Mouse (Mus musculus): ENCODE measurements around the gene Gm6993.

The Gm6993 gene

DNA sequence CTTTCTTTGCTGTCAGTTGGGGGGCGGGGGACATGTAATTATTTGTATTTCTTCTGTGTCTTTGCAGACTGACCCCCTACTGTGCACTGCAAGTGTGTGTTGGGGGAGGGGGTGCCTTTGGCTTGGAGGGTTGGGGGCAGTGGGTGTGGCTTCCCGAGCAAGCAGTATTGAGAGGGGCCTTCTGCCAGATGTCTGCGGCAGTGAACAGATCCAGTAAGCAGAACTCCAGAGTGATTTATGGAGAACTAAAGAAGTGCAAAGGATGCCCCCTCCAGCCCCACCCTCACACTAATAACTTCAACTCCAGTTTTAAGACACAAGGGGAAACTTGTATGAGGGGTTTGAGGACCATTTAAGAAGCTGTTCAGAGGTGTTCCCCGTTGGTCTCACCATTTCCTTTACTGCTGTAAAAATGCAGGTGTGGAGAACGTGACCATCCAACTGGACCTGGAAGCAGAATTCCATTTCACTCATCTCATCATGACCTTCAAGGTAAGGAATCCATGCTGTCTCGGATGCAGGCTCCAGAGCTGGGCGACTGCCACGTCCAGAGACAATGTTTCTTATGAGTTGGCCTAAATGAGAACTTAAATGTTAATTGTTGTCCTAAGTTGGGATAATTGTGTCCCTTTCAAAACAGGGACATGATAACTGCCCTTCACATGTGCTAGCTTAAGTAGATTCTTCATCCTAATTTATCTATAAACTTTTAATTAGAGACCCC lies 31.6 kb downstream of the Gm6993 start:
- no peak for DNase-seq

DNA sequence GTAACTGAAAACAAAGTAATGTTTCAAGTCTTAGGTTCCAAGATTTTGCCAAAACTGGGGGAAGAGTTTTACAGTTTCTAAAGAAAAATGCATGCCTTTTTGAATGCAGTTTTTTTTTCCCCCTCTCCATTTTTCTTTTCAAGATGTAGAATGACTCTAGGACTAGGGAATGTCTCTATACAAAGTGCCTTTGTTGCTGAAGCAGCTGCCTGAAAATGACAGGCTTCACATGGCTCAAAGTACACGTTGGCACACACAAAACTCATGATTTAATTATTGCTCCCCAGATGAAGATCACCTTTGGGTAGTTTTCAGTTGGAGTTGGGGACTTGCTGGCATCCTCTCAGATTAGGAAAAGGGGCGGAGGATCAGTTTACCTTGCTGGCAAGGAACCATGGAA lies 32.3 kb downstream of the Gm6993 start:
- DNase-seq = no peak

DNA sequence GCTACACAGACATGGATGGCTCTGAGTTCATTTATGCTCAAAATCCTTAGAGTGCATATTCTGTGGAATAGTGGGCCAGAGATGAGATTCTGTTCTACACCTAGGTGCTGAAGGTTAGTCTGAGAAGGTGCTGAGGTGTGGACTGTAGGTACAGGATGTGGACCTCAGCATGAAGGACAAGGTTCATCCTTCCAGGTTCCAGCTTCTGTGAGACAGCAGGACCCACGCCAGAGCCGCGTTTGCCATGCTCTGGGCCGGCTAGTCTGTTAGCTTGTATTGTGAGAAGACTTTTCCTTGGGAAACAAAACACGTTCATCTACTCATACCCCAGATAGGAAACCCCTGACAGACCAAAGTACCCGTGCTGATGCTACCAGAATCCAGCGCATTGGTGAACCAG lies 33.1 kb downstream of the Gm6993 start:
- DNase-seq = no peak

DNA sequence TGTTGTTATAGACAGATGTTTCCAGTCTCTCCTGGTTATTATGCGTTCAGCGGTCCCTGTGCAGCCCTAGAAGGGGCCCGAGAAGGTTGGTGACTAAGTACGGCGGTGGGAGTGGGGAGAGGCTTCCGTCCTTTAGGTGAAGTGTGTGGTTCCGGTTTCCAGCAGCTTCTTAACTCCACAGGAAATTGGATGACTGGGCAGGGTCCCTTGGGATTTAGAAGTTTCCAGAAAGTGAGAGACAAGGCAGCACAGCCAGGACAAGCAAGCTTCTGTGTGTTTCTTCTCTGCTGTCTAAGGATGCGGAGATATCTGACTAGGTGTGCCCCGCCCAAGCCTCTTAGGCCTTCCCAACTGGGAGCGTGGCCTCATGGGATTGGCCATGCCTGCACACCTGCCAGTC lies 34.8 kb downstream of the Gm6993 start:
- no peak for DNase-seq

DNA sequence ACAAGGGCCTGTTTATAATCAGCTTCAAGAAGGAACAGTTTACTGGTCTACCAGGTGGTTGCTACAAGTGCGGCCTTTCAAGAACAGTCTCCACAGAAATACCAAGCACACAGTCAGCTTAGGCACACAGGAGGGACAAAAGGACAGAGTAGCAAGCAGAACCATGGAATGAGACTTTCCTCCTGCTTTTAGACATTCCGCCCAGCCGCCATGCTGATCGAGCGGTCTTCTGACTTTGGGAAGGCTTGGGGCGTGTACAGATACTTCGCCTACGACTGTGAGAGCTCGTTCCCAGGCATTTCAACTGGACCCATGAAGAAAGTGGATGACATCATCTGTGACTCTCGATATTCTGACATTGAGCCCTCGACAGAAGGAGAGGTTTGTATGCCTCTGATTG lies 37.7 kb downstream of the Gm6993 start:
- DNase-seq = no peak

DNA sequence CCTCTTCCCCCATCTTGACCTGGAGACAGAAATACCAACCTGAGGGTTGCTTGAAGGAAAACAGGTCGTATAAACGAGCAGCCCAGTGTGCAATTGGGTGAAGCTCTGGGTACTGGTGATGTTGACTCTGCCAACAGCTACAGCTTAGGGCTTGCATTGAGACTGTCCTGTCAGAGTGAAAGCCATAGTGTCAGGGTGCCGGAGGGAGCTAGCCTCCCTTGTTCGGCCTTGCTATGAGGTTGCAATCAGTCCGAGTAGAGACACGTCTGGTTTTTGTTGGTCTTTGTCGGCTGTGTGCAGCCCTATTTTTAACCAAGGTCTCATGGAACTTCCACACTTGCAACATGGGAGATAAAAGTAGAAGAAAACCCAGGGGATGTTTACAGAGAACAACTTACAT lies 39.7 kb downstream of the Gm6993 start:
- DNase-seq = no peak

DNA sequence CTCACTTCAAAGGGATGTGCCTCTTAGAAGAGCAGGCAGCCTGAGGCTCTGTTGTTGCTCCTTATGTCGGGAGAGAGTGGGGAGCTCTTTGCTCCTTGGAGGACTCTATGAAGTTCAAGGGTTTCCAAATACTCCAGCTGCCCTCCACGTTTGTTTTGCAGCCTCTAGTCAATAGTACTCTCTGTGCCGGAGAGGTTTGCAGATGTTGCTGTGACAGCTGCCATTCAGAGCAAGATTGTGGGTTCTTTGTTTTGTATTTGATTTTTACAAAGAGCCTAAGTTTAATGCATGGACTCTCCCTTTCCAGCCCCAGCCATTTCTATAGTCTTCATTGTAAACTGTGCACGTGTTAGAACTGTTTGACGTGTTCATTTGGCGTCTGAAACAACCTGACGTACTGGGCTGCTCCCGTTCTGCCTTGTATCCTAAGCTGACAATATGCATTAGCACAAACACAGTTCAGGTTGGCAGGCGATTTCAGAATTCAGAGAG lies 40.6 kb downstream of the Gm6993 start:
- no peak for DNase-seq

DNA sequence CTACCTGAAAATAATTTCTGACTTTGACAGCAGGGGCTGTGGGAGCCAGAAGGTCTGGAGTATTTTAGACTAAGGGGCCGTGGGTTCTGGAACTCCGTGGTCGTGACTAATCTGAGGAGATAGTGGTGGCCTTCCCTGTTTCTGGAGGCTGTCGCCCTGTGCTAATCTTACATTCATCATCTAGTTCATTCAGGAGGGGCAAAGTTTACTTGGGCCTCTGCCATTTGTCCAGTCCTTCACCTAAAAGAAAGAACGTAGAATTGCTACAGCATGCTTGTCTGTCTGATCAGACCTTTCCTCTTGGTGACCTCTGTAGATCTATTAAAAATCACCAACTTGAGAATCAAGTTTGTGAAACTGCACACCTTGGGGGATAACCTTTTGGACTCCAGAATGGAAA lies 41.7 kb downstream of the Gm6993 start:
- no peak for DNase-seq

DNA sequence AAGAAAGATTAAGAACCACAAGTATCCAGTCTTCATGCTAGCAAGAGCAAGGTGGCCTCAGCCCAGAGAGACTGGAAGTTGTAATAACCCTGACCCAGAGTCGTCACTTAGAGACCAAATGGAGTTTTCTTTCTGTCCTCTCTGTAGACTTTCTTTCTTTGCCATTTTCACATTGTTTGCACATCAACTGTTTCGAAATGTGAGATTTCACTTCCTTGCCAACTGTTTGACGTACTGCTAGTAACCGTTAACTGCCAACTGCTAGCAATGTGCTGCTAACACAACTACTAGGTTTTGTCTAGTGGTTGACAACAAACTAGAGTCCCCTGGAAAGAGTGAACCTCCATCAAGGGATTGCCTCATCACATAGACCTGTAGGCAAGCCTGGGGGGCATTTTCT lies 42.6 kb downstream of the Gm6993 start:
- DNase-seq = no peak

DNA sequence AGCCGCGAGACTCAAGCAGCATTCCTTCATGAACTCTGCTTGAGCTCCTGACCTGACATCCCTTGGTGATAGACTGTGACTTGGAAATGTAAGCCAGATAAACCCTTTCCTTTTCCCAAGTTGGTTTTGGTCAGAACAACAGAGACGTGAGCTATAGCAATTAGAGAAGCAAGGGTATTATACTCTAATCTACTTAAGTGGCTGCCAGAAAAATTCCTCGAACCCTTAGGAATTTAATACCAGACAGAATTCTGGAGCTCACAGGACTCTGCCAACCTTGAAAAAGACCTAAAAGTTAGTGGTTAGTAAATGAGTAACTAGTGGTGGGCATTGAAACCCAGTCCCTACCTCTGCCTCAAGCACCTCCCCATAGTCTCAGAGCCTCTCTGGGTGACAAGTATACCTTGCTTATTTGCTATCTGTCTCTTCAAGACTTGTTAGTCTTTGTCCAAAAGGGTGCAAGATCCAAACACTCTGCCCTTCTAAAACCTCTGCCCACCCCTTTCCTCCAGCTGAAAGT lies 43.1 kb downstream of the Gm6993 start:
- DNase-seq = no peak

DNA sequence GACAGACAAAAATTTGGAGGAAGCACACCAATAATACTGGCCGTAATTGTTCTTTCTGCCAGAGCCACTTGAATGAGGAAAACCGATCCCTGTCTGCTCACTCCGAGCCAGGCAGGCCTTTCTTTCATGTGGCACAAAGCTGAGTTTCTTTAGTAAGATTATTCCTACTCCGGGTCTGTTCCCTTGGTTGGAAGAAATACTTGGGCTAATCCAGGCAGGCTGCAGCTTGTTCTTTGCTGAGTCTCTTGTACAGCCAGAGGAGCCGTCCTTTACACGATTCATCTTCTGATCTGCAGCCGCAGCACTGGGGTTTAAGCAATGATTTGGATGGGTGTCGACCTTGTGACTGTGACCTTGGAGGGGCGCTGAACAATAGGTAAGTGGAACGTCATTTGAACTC lies 48.5 kb downstream of the Gm6993 start:
- DNase-seq = no peak
